Mouse (Mus musculus) liver, adult 2 months (tissue): ENCODE measurements around the gene Dlgap4.

ENCODE experiments used
- CTCF ChIP-seq: fragments of 200-500 bp; IDR thresholded peaks from 2 replicates; pipeline ENCODE4 v1.5.1; 2011; ENCODE audit warnings: low read depth, low read length, control low read depth
- POLR2A ChIP-seq: fragments of 200-500 bp; IDR thresholded peaks from 2 replicates; pipeline ENCODE4 v1.6.1; 2011; ENCODE audit warnings: low read length, control low read depth; ENCODE audit not compliant: insufficient read depth; ENCODE audit errors: extremely low read depth

- TF ChIP-seq CTCF: no peak
- no peak for TF ChIP-seq POLR2A
Observed at GRCm38 (mm10) chr2:156652841-156653240, 39.3 kb downstream of the Dlgap4 start.
